Mouse (Mus musculus) kidney, embryonic 16.5 days (tissue): ENCODE data around the gene Smg8. TPM values are rescaled to one million over a fixed set of nuclear protein-coding genes. Genes with fewer than 3 reads are reported as not detected.

ENCODE experiments used
- ATAC-seq: fragments of 200-750 bp; cut with Nextera tagmentation; 2 replicates; pipeline ENCODE4 v1.8.0; 2017; ENCODE audit warnings: moderate TSS enrichment; ENCODE audit not compliant: low FRiP score, low TSS enrichment
- H3K27ac ChIP-seq: fragments of 300-500 bp; sonication (generic); 2 replicates; pipeline ENCODE4 v1.5.1; 2014; ENCODE audit warnings: low read length
- H3K27me3 ChIP-seq: fragments of 300-500 bp; sonication (generic); 2 replicates; pipeline ENCODE4 v1.6.1; 2014; ENCODE audit warnings: low read length, control low read depth, mixed read lengths; ENCODE audit not compliant: insufficient read depth
- H3K36me3 ChIP-seq: fragments of 300-500 bp; sonication (generic); 2 replicates; pipeline ENCODE4 v1.6.1; 2014; ENCODE audit warnings: low read length, control low read depth, mixed read lengths; ENCODE audit not compliant: insufficient read depth
- H3K4me1 ChIP-seq: fragments of 300-500 bp; sonication (generic); 2 replicates; pipeline ENCODE4 v1.6.1; 2014; ENCODE audit warnings: low read length, control low read depth, mixed read lengths; ENCODE audit not compliant: insufficient read depth
- H3K4me2 ChIP-seq: fragments of 300-500 bp; sonication (generic); replicated peaks from 2 replicates; pipeline ENCODE4 v1.6.1; 2014; ENCODE audit warnings: low read depth, low read length
- H3K4me3 ChIP-seq: fragments of 300-500 bp; sonication (generic); 2 replicates; pipeline ENCODE4 v1.5.1; 2014; ENCODE audit warnings: mild to moderate bottlenecking, low read length
- H3K9ac ChIP-seq: fragments of 300-500 bp; sonication (generic); replicated peaks from 2 replicates; pipeline ENCODE4 v1.6.1; 2014; ENCODE audit warnings: low read length
- H3K9me3 ChIP-seq: fragments of 300-500 bp; sonication (generic); 2 replicates; pipeline ENCODE4 v1.6.1; 2016; ENCODE audit warnings: low read length, control low read depth
- WGBS: fragments of 180-500 bp; shearing (Covaris S2); extraction: QIAGEN DNeasy Blood & Tissue Kit; methylation state at CpG from one replicate; pipeline ENCODE4 v1.1.7; 2014; 5-methylcytosine and 5-hydroxymethylcytosine counted together
- polyA plus RNA-seq: library from polyadenylated mRNA; unstranded; fragments of >200 nt; fragmentation: Nextera tagmentation; extraction: Ambion mirVana; gene quantifications from 2 replicates; pipeline ENCODE4 v1.2.1, GENCODE M21; 2015

The Smg8 gene
- polyA plus RNA-seq, 1 experiment from 2014 or later: 23.1 TPM

DNA sequence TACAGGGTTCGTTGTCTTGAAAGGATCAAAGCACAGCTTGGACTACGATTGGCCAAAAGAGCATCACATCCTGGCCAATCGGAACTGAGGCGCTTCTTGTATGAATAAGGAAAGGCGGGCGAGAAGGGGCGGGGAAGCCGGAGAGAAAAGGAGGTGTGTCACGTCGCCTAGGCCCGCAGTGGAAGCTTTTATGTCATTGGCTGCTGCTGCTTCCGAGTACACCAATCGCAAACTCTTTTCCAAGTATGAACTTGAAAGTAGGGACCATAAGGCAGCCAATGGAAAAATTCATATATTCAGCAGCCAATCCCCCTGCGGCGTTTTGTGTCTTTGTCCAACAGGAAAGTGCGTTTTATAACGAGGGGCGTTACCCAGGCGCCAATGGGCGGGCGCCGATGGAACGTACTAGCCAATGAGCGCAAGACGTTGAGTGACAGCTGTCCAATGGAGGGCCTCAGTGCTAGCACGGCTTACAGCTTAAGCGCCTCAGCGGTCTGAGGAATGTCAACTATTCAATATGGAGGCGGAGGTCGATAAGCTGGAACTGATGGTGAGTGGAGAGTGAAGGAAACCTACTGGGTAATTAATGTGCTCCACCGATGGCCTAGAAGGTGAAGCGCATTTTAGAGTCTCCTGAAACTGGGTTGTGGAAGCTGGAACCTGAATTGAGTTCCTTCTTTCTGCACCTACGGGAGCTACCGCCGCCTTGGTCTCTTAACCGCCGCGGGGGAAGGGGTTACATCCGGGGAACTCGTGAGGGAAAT lies 22.4 kb upstream of the Smg8 start, which contains the start of gene Ska2:
Gene Ska2, plus strand, starts transcription at position 480 of the 764 bp plus-strand sequence.
- ATAC-seq: peak; percentile 100
- H3K27ac ChIP-seq: peak within 1 kb of the TSS; percentile 99
- H3K36me3 ChIP-seq: peaks cover 25% of the 10 kb centered on the region
- H3K4me3 ChIP-seq: peak within 1 kb of the TSS; percentile 99
- H3K9me3 ChIP-seq: no peaks in the 10 kb centered on the region
- under 1% methylated on average over 40 of the region's 40 CpGs for WGBS
- peak within 1 kb of the TSS; percentile 94 for H3K9ac ChIP-seq
- H3K4me2 ChIP-seq: peak within 1 kb of the TSS; percentile 69
- no peaks in the 10 kb centered on the region for H3K27me3 ChIP-seq
- peaks cover 17% of the 10 kb centered on the region for H3K4me1 ChIP-seq

DNA sequence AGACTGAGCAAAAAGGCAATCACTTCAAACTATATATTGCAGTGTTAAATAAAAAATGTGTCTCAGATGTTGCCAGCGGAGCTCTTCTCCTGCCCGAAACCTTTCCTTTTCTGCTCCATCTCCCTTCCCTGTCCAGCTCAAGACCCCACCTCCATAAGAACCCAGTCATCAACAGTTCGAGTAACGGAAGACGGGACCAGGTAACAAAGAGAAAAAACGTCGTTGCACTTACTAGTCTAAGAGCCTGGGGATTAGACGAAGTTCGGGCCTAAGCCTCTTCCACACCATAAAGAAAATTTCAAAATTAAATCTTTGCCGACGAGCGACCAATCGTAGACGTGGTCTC lies 21.8 kb upstream of the Smg8 start, which contains the start of gene Prr11:
Gene Prr11, minus strand, starts transcription at position 300 of the 346 bp plus-strand sequence.
- peaks cover 17% of the 10 kb centered on the region for H3K4me1 ChIP-seq
- WGBS: 1% methylated on average over 14 of the region's 14 CpGs
- no peaks in the 10 kb centered on the region for H3K27me3 ChIP-seq
- H3K4me3 ChIP-seq: peak within 1 kb of the TSS; percentile 99
- peak within 1 kb of the TSS; percentile 99 for H3K27ac ChIP-seq
- H3K4me2 ChIP-seq: peak within 1 kb of the TSS; percentile 69
- no peaks in the 10 kb centered on the region for H3K9me3 ChIP-seq
- no peak for ATAC-seq
- H3K36me3 ChIP-seq: peaks cover 28% of the 10 kb centered on the region
- peak within 1 kb of the TSS; percentile 94 for H3K9ac ChIP-seq

DNA sequence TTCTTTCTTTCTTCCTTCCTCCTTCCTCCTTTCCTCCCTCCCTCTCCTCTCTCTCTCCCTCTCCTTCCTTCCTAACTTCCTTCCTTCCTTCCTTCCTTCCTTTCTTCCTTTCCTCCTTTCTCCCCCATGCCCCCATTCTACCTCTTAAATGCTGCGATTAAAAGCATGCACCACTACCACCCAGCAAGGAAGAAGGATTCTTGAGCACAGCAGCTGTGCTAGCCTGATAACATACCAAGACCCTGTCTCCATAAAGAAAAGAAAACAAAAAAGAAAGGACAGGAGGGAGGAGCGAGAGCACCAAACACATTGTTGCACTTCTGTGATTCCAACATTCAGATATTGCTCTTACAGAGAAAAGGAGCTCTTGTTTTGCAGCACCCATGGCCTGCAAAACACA lies 568 bp upstream of the Smg8 start:
- H3K9me3 ChIP-seq: no peaks in the 10 kb centered on the region
- H3K4me3 ChIP-seq: peak overlapping the region; percentile 76
- H3K9ac ChIP-seq: no peak overlapping the region
- H3K27me3 ChIP-seq: no peaks in the 10 kb centered on the region
- peaks cover 41% of the 10 kb centered on the region for H3K36me3 ChIP-seq
- WGBS: 48% methylated on average over 2 of the region's 2 CpGs
- peak overlapping the region; percentile 74 for H3K4me2 ChIP-seq
- no peak for ATAC-seq
- H3K27ac ChIP-seq: no peak overlapping the region; the same call in 1 of the 2 replicates
- peaks cover 21% of the 10 kb centered on the region for H3K4me1 ChIP-seq

DNA sequence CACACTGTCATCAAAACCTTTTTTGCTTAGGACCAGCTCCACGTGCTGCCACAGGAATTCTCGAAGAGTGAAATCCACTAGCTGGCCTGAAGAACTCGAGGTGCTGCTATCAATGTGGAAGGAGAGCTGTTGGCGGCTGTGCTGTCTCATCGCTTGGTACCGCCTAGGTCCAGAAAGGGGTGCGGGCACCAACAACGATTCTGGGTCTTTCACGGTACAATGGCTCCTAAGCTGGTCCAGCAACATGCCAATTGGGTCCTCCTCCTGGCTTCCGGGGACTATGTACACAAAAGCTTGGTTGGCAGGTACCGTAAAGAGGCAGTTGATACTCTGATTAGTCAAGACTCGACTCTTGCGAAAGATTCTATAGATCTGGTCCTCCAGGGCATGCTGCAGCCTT lies 1.1 kb downstream of the Smg8 start:
- Histone ChIP-seq H3K4me2 (peak overlapping the region; percentile 74), H3K9me3 (no peaks in the 10 kb centered on the region), H3K9ac (no peak overlapping the region), H3K27ac (no peak overlapping the region), H3K27me3 (no peaks in the 10 kb centered on the region), H3K36me3 (peaks cover 38% of the 10 kb centered on the region), H3K4me1 (peaks cover 21% of the 10 kb centered on the region), H3K4me3 (peak overlapping the region; percentile 76)
- no peak for ATAC-seq
- 90% methylated on average over 13 of the region's 13 CpGs for WGBS

DNA sequence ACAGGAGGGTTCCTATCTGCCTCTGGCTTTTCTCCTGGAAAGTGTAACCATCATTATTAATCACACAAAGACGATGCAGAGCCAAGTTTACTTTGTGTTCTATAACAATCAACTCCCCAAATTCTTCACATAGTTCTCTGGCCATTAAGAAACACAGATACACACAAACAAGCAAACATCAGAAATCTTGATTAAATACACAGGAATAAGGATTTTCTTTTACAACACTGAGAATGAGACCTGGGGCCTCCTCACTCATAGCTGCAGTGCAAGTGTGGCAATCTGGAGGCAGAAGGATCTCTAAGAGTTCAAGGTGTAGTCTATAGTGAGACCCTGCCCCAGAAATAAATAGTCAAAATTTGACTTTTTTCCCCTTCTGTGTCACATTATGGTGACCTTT lies 2.9 kb downstream of the Smg8 start:
- WGBS: 78% methylated on average over 1 of the region's 1 CpGs
- Histone ChIP-seq H3K27me3 (no peaks in the 10 kb centered on the region), H3K4me2 (no peak overlapping the region), H3K9ac (no peak overlapping the region), H3K27ac (no peak overlapping the region), H3K4me3 (no peak overlapping the region), H3K36me3 (peaks cover 49% of the 10 kb centered on the region), H3K9me3 (no peaks in the 10 kb centered on the region), H3K4me1 (peaks cover 21% of the 10 kb centered on the region)
- ATAC-seq: no peak

DNA sequence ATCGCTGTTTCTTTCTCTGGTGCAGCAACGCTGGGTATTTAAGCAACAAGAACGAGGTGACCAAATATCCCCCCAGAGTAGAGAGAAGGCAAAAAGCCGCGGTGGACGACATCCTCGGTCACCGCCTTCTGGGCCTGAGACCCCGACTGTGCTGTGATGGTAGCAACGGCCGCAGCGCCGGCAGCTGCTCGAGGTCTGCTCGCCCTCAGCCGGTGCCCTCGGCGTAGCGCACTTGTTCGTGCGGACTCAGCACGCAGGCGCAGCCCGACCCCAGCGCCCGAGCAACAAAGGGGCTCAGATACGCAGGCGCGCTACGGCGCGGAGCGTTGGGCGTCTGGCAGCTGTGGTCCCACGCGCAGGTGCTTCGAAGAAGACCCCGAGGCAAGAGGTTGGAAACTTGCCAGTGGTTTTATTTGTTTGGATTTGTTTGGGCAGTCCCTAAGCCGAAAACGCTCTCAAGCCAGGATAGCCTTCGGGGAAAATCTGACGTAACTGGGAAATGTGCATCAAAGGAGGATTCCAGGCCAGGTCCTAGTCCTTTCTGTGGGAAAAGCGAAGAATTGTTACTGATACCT lies 12.6 kb downstream of the Smg8 start, which contains the start of gene Gdpd1:
Gene Gdpd1, minus strand, starts transcription at position 197 of the 575 bp plus-strand sequence.
- peaks cover 12% of the 10 kb centered on the region for H3K36me3 ChIP-seq
- under 1% methylated on average over 43 of the region's 43 CpGs for WGBS
- H3K27me3 ChIP-seq: no peaks in the 10 kb centered on the region
- no peaks in the 10 kb centered on the region for H3K9me3 ChIP-seq
- H3K27ac ChIP-seq: peak within 1 kb of the TSS; percentile 60
- peak within 1 kb of the TSS; percentile 56 for H3K4me3 ChIP-seq
- H3K9ac ChIP-seq: peak within 1 kb of the TSS; percentile 74
- ATAC-seq: peak; percentile 97
- peaks cover 7% of the 10 kb centered on the region for H3K4me1 ChIP-seq
- H3K4me2 ChIP-seq: peak within 1 kb of the TSS; percentile 86

DNA sequence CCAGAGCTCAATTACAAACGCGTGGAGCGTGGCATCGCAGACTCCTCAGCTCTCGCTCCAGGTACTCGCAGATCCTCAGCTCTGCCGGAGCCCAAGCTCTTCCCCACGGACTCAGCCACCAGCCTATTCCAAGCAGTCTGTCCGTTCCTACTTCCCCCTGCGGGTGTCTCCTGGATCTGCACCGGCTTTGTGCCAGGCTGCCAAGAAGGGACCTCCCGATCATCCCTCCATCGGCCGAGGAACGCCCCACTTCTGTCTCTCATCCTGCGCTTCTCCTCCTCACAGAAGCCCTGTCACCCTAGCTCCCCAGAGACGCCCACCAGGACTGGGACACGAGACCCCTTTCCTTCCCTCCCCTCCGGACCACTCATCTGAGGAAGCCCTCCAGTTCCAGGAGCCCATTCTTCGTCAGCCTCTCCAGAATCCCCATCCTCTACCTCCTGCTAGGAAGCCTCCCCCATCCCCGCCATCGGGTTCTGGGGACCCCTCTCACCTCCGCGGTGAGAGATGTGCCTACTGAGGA lies 13.2 kb downstream of the Smg8 start:
- H3K9ac ChIP-seq: peak overlapping the region; percentile 74
- peaks cover 12% of the 10 kb centered on the region for H3K36me3 ChIP-seq
- H3K4me1 ChIP-seq: peaks cover 7% of the 10 kb centered on the region
- peak overlapping the region; percentile 86 for H3K4me2 ChIP-seq
- peak overlapping the region; percentile 56 for H3K4me3 ChIP-seq
- peak overlapping the region; percentile 60 for H3K27ac ChIP-seq
- H3K27me3 ChIP-seq: no peaks in the 10 kb centered on the region
- H3K9me3 ChIP-seq: no peaks in the 10 kb centered on the region
- WGBS: under 1% methylated on average over 24 of the region's 24 CpGs
- ATAC-seq: peak; percentile 83

DNA sequence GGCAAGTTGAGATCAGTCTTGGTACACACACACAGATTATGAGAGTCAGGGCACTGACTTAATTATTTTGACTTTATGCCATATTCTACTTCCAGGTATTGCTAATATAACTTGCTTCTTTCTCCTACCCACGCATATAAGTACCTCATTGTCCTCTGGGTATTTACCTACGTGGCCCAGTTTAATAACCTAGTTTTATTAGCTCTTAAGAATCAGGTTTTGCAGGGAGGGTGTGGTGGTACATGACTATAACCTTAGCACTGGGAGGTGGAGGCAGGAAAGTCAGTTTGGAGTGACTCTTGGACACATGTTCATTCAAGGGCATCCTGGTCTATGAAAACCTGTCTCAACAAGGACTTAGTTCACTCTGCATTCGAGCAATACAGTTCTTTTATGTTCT lies 24.5 kb downstream of the Smg8 start:
- no peaks in the 10 kb centered on the region for H3K4me1 ChIP-seq
- no peaks in the 10 kb centered on the region for H3K27me3 ChIP-seq
- H3K27ac ChIP-seq: no peak overlapping the region
- no peaks in the 10 kb centered on the region for H3K36me3 ChIP-seq
- ATAC-seq: no peak
- no peak overlapping the region for H3K4me3 ChIP-seq
- no peak overlapping the region for H3K4me2 ChIP-seq
- no peaks in the 10 kb centered on the region for H3K9me3 ChIP-seq
- 70% methylated on average over 3 of the region's 3 CpGs for WGBS
- no peak overlapping the region for H3K9ac ChIP-seq

DNA sequence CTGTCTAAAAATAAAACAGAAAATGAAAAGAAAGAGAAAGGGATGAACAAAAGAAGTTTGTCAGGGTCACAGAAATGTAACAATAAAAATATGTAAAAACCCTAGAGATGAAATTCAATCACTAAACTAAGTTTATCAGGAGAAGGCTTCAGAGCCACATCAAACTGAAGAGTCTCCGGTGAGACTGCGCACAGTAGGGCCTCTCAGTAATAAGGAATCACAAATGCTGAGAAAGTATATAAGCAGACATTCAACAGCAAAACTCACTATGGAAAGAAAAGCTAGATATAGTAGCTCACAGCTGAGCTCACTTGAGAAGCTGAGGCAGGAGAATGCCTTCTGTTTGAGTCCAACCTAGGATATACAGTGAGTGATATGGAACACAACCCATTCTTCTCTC lies 26.2 kb downstream of the Smg8 start:
- H3K27me3 ChIP-seq: no peaks in the 10 kb centered on the region
- no peak overlapping the region for H3K4me3 ChIP-seq
- no peaks in the 10 kb centered on the region for H3K36me3 ChIP-seq
- H3K9me3 ChIP-seq: no peaks in the 10 kb centered on the region
- no peak overlapping the region for H3K27ac ChIP-seq
- H3K4me2 ChIP-seq: no peak overlapping the region
- H3K9ac ChIP-seq: no peak overlapping the region
- ATAC-seq: no peak
- no peaks in the 10 kb centered on the region for H3K4me1 ChIP-seq
- WGBS: 94% methylated on average over 2 of the region's 2 CpGs

DNA sequence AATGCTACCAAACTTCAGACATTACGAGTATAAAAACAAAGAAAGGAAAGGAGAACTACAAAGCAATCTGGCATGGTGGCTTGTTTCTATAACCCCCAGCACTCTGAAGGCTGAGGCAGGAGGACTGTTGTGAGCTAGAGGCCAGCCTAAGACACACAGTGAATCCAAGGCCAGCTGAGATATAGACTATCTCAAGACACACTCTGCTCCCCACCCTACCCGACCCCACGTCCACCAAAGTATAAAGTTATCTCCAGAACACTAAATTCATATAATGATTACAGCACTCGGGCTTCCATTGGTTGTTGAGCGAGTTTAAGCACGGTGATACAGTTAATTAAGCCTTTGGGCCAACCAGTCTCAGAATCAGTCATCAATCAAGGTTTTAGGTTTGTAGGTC lies 30.3 kb downstream of the Smg8 start:
- Histone ChIP-seq H3K27ac (no peak overlapping the region), H3K27me3 (no peaks in the 10 kb centered on the region), H3K4me1 (no peaks in the 10 kb centered on the region), H3K9me3 (no peaks in the 10 kb centered on the region), H3K4me3 (no peak overlapping the region), H3K4me2 (no peak overlapping the region), H3K9ac (no peak overlapping the region), H3K36me3 (no peaks in the 10 kb centered on the region)
- no peak for ATAC-seq
- 78% methylated on average over 6 of the region's 6 CpGs for WGBS
